Mouse (Mus musculus): Measurements from ENCODE around the gene Bmp10. TPM values are rescaled to one million over a fixed set of nuclear protein-coding genes. Genes with fewer than 3 reads are reported as not detected.

The Bmp10 gene
- polyA plus RNA-seq, 1 experiment from 2014 or later: 4.2 TPM

DNA sequence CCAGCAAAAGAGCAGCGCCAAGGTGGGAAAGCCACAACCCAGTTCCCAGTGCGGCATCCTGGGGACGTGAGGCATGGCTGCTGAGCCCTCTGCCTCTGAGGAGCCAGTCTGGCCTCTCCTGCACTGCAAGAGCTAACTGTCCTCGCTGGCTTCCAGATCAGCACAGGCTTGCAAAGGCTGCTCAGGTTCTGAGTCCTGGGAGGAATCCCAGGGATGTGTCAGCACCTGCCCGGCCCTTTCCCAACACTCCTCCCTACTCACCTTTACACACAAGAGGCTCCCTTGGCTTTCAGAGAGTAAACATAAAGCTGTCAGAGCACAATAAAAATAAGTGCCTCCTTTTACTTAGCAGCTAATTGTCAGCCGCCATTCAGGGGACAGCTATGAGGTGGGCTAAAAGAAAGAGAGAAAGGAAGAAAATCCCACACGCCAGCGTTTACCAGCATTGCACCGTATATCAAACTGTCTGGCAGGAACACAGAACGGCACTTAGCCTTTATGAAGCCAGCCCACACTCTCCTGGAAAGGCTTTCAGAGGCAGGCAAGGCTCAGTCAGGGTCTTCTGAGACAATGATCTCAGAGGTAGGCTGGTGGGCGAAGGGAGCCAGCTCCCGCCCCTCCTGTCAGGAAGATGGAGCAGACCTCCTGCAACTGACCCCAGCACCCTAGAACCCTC lies 54.6 kb downstream of the Bmp10 start:
- H3K27me3 ChIP-seq (replicated peaks): peaks cover 28% of the 10 kb centered on the region; the same call in 1 of the 2 replicates
- H3K9me3 ChIP-seq: no peaks in the 10 kb centered on the region
- no peak overlapping the region for H3K4me2 ChIP-seq
- no peak overlapping the region for H3K27ac ChIP-seq (replicated peaks)
- H3K4me1 ChIP-seq: 0 out of 2 replicates have a peak, but pooled peaks cover 4% of the 10 kb centered on the region
- ATAC-seq (ENCODE audit: extremely low read depth, insufficient number of reproducible peaks, low FRiP score, low TSS enrichment): no peak
- H3K9ac ChIP-seq: no peak overlapping the region
- H3K4me3 ChIP-seq: no peak overlapping the region
- WGBS: 59% methylated on average over 12 of the region's 12 CpGs
- no peaks in the 10 kb centered on the region for H3K36me3 ChIP-seq

DNA sequence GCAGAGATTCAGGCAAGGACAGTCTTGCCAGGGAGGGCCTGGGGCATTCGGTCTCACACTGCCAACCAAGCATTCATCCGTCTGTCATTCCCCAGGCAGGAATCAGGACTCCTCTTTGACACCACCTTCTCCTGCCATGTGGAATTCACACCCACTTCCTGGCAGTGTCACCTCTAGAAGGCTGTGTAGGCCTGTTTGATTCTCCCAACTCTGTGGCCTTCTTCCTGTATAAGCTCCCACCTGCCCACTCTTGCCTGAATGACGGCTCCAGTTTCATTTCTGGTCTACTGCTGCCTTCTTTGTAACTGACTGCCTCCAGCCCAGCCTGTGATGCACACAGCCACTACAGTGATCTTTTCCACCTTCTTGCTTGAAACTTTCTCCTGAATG lies 55.1 kb downstream of the Bmp10 start:
- H3K27me3 ChIP-seq (replicated peaks): peaks cover 31% of the 10 kb centered on the region; the same call in 1 of the 2 replicates
- ATAC-seq (ENCODE audit: extremely low read depth, insufficient number of reproducible peaks, low FRiP score, low TSS enrichment): no peak
- no peak overlapping the region for H3K4me3 ChIP-seq
- no peaks in the 10 kb centered on the region for H3K9me3 ChIP-seq
- H3K36me3 ChIP-seq: no peaks in the 10 kb centered on the region
- H3K4me2 ChIP-seq: no peak overlapping the region
- H3K27ac ChIP-seq (replicated peaks): no peak overlapping the region
- H3K9ac ChIP-seq: no peak overlapping the region
- H3K4me1 ChIP-seq: 0 out of 2 replicates have a peak, but pooled peaks cover under 1% of the 10 kb centered on the region
- WGBS: 60% methylated on average over 3 of the region's 3 CpGs

DNA sequence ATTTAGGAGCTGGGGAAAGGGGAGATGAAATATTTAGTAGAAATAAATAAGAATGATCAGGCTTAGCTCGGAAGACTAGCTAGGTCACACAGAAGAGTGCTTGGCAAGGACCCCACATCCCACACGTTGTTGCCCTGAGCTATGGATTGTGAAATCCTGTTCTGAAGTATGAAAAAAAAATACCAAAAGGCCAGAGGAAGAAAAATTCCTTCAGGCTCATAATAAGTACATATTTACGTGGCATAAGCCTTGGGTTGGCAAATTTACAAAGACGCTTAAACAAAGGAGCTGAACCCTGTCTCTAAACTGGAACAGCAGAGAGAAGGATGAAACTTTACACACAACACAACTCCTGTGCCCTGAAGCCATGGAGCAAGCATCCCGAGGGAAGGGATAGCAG lies 56.0 kb downstream of the Bmp10 start:
- no peaks in the 10 kb centered on the region for H3K36me3 ChIP-seq
- no peak for ATAC-seq (ENCODE audit: extremely low read depth, insufficient number of reproducible peaks, low FRiP score, low TSS enrichment)
- no peaks in the 10 kb centered on the region for H3K9me3 ChIP-seq
- no peak overlapping the region for H3K27ac ChIP-seq (replicated peaks)
- no peak overlapping the region for H3K4me2 ChIP-seq
- H3K27me3 ChIP-seq (replicated peaks): peaks cover 33% of the 10 kb centered on the region
- H3K4me3 ChIP-seq: no peak overlapping the region
- H3K4me1 ChIP-seq: no peaks in the 10 kb centered on the region
- H3K9ac ChIP-seq: no peak overlapping the region
- WGBS: 69% methylated on average over 5 of the region's 5 CpGs

Other genes with a start within 250 kb of the Bmp10 start
- 3.6 and 4.5 TPM in 2 replicates for gene Antxr1, start 93.2 kb upstream of the Bmp10 start, polyA plus RNA-seq (2015; fragmentation: Nextera tagmentation; extraction: Ambion mirVana)
- gene Gkn1, start 78.1 kb upstream of the Bmp10 start, polyA plus RNA-seq (2015; fragmentation: Nextera tagmentation; extraction: Ambion mirVana): not detected in 2 replicates
- gene Gkn2, start 55.6 kb upstream of the Bmp10 start, polyA plus RNA-seq (2015; fragmentation: Nextera tagmentation; extraction: Ambion mirVana): not detected in 2 replicates
- gene Gkn3, start 40.1 kb upstream of the Bmp10 start, polyA plus RNA-seq (2015; fragmentation: Nextera tagmentation; extraction: Ambion mirVana): 0.99 and 1.4 TPM in 2 replicates
- gene Arhgap25, start 104.3 kb downstream of the Bmp10 start, polyA plus RNA-seq (2015; fragmentation: Nextera tagmentation; extraction: Ambion mirVana): 3.5 and 3.6 TPM in 2 replicates
- gene Prokr1, start 161.7 kb downstream of the Bmp10 start, polyA plus RNA-seq (2015; fragmentation: Nextera tagmentation; extraction: Ambion mirVana): 2.1 and 3.0 TPM in 2 replicates
- 8.4 and 8.7 TPM in 2 replicates for gene Aplf, start 243.2 kb downstream of the Bmp10 start, polyA plus RNA-seq (2015; fragmentation: Nextera tagmentation; extraction: Ambion mirVana)

Measured in heart, embryonic 13.5 days (tissue).